Mouse (Mus musculus) stomach, postnatal 0 days (tissue): ENCODE data around the gene Pkp2. TPM values are rescaled to one million over a fixed set of nuclear protein-coding genes. Genes with fewer than 3 reads are reported as not detected.

Source experiments
- ATAC-seq: fragments of 200-750 bp; cut with Nextera tagmentation; 2 replicates; pipeline ENCODE4 v1.8.0; 2017; ENCODE audit not compliant: low FRiP score, low TSS enrichment
- DNase-seq: peaks from one replicate; pipeline ENCODE4 v3.0.0-alpha.2; 2016; ENCODE audit warnings: low spot score
- H3K27ac ChIP-seq: fragments of 300-500 bp; sonication (generic); replicated peaks from 2 replicates; pipeline ENCODE4 v1.5.1; 2014; ENCODE audit warnings: mild to moderate bottlenecking, control low read depth
- H3K27me3 ChIP-seq: fragments of 300-500 bp; sonication (generic); 2 replicates; pipeline ENCODE4 v1.6.1; 2014; ENCODE audit warnings: low read length; ENCODE audit not compliant: control insufficient read depth, insufficient read depth
- H3K36me3 ChIP-seq: fragments of 300-500 bp; sonication (generic); 2 replicates; pipeline ENCODE4 v1.6.1; 2014; ENCODE audit warnings: low read length, mixed read lengths; ENCODE audit not compliant: control insufficient read depth, insufficient read depth
- H3K4me1 ChIP-seq: fragments of 300-500 bp; sonication (generic); replicated peaks from 2 replicates; pipeline ENCODE4 v1.6.1; 2014; ENCODE audit warnings: antibody characterized with exemption; ENCODE audit not compliant: control insufficient read depth, insufficient read depth
- H3K4me2 ChIP-seq: fragments of 300-500 bp; sonication (generic); replicated peaks from 2 replicates; pipeline ENCODE4 v1.6.1; 2014; ENCODE audit warnings: low read depth, mild to moderate bottlenecking, control low read depth, moderate library complexity
- H3K4me3 ChIP-seq: fragments of 300-500 bp; sonication (generic); 2 replicates; pipeline ENCODE4 v1.5.1; 2014; ENCODE audit warnings: low read depth, low read length, control low read depth
- H3K9ac ChIP-seq: fragments of 300-500 bp; sonication (generic); 2 replicates; pipeline ENCODE4 v1.6.1; 2014; ENCODE audit warnings: mild to moderate bottlenecking, low read length, control low read depth, mixed read lengths
- H3K9me3 ChIP-seq: fragments of 300-500 bp; sonication (generic); 2 replicates; pipeline ENCODE4 v1.6.1; 2016; ENCODE audit warnings: low read length; ENCODE audit not compliant: control insufficient read depth
- CTCF ChIP-seq: IDR thresholded peaks from 2 replicates; pipeline ENCODE4 v1.5.1; 2016; ENCODE audit warnings: antibody characterized with exemption, low read depth, mild to moderate bottlenecking, moderate library complexity
- EP300 ChIP-seq: optimal IDR thresholded peaks from 2 replicates; pipeline ENCODE3; 2016; ENCODE audit warnings: antibody characterized with exemption
- WGBS: fragments of 180-500 bp; shearing (Covaris S2); extraction: QIAGEN DNeasy Blood & Tissue Kit; methylation state at CpG from one replicate; pipeline ENCODE4 v1.1.7; 2014; 5-methylcytosine and 5-hydroxymethylcytosine counted together
- polyA plus RNA-seq: library from polyadenylated mRNA; unstranded; fragments of >200 nt; fragmentation: Nextera tagmentation; extraction: Ambion mirVana; gene quantifications from 2 replicates; pipeline ENCODE4 v1.2.1, GENCODE M21; 2015

Gene Pkp2
- polyA plus RNA-seq, 1 experiment from 2014 or later, result 12.5 TPM

GRCm38 (mm10) chr16:16253326-16254074, 40.4 kb downstream of the Pkp2 start:
- no peaks in the 10 kb centered on the region for H3K4me1 ChIP-seq
- no peak overlapping the region for H3K4me2 ChIP-seq
- DNase-seq (no peak), ATAC-seq (no peak)
- H3K36me3 ChIP-seq, result no peaks in the 10 kb centered on the region
- H3K4me3 ChIP-seq, result no peak overlapping the region
- H3K27ac ChIP-seq, result no peak overlapping the region
- H3K9me3 ChIP-seq, result no peaks in the 10 kb centered on the region
- no peak for TF ChIP-seq CTCF
- TF ChIP-seq EP300, result no peak
- 40% methylated on average over 4 of the region's 4 CpGs for WGBS
- H3K9ac ChIP-seq, result no peak overlapping the region
- no peaks in the 10 kb centered on the region for H3K27me3 ChIP-seq

DNA sequence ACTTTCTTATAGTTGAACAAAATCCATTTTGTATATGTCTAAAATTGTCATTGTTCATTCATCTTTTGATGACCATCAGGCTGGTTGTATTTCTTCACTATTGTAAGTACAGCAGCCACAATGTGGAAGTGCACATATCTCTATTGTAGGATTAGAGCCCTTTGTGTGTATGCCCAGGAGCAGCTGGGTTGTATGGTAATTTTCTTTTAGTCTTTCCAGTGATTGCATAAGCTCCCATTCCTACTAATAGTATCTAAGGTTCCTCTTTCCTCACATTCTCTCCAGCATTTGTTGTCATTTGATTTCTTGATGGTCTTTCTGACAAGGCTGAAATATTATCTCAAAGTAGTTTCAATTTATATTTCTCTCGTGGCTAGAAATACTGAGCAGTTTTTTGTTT, 42.1 kb downstream of the Pkp2 start:
- H3K9ac ChIP-seq, result no peak overlapping the region
- 40% methylated on average over 1 of the region's 1 CpGs for WGBS
- no peak overlapping the region for H3K4me2 ChIP-seq
- no peaks in the 10 kb centered on the region for H3K36me3 ChIP-seq
- H3K4me3 ChIP-seq, result no peak overlapping the region
- ATAC-seq (no peak), DNase-seq (no peak)
- no peaks in the 10 kb centered on the region for H3K4me1 ChIP-seq
- no peaks in the 10 kb centered on the region for H3K27me3 ChIP-seq
- TF ChIP-seq CTCF (no peak), EP300 (no peak)
- H3K27ac ChIP-seq, result no peak overlapping the region
- H3K9me3 ChIP-seq, result no peaks in the 10 kb centered on the region

DNA sequence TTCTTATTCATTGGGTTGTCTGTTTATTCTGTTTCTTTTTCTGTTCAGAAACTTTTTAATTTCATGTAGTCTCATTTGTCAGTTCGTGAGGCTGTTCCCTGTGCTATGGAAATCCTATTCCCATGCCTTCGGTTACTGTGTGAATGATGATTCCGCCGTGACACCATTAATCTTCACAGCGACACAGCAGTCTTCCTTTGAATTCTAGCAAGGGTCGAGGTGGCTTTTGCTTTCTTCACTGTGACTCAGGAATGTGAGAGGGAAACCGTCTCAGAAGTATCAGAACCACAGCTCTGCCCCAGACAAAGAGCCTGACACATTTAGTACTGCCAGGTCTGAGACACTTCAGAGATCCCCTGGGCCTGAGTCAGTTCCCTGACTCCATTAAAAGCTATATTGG, 42.8 kb downstream of the Pkp2 start:
- H3K4me1 ChIP-seq, result no peaks in the 10 kb centered on the region
- DNase-seq (no peak), ATAC-seq (no peak)
- H3K9ac ChIP-seq, result no peak overlapping the region
- no peak overlapping the region for H3K4me2 ChIP-seq
- TF ChIP-seq EP300 (no peak), CTCF (no peak)
- H3K36me3 ChIP-seq, result no peaks in the 10 kb centered on the region
- 43% methylated on average over 7 of the region's 7 CpGs for WGBS
- no peak overlapping the region for H3K4me3 ChIP-seq
- H3K9me3 ChIP-seq, result no peaks in the 10 kb centered on the region
- no peak overlapping the region for H3K27ac ChIP-seq
- no peaks in the 10 kb centered on the region for H3K27me3 ChIP-seq

DNA sequence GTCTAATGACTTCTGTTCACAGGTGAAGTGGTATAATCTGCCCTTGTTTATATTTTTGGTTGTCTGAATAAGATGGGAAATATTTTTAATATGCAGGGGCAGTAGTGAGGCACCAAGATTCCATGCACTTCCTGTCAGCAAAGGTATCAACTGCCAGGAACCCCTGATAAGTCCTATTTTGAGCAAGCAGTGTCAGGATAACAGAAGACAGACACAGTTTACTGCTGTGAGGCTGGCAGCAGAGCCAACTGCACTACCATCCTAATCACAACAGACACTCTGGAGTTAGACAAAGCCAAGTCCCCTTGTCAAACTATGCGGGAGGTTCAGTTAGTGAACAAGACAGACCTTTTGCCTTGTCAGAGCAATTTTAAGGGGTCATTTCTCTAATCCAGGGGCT, 43.6 kb downstream of the Pkp2 start:
- ATAC-seq, result no peak
- Histone ChIP-seq H3K36me3 (no peaks in the 10 kb centered on the region), H3K9me3 (no peaks in the 10 kb centered on the region), H3K9ac (no peak overlapping the region), H3K27ac (no peak overlapping the region), H3K4me2 (no peak overlapping the region), H3K27me3 (no peaks in the 10 kb centered on the region), H3K4me3 (no peak overlapping the region), H3K4me1 (no peaks in the 10 kb centered on the region)
- 68% methylated on average over 1 of the region's 1 CpGs for WGBS
- TF ChIP-seq EP300 (no peak), CTCF (no peak)
- no peak for DNase-seq

DNA sequence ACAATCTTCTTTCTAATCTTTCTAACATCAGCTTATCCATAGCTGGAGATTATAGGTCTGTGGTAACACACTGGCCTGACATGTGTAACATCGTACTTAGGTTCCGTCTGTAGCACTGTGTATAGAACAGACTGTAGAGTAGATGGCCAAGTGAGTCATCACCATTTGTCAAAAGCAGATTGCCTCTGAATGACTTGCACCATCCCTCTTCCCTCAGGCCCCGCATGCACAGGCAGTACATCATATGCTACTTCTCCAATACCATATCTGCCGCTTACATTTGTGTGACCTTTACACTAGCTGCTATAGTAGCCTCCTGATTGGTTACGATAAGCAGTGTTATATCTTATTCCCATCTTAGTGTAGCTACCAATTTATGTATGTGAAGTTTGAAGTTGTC, 47.8 kb downstream of the Pkp2 start:
- no peaks in the 10 kb centered on the region for H3K36me3 ChIP-seq
- 64% methylated on average over 5 of the region's 5 CpGs for WGBS
- no peak overlapping the region for H3K4me3 ChIP-seq

GRCm38 (mm10) chr16:16261481-16261880, 48.4 kb downstream of the Pkp2 start:
- H3K27me3 ChIP-seq, result no peaks in the 10 kb centered on the region
- H3K9ac ChIP-seq, result no peak overlapping the region
- no peaks in the 10 kb centered on the region for H3K4me1 ChIP-seq
- no peak for ATAC-seq
- no peak overlapping the region for H3K4me3 ChIP-seq
- H3K27ac ChIP-seq, result no peak overlapping the region
- no peak overlapping the region for H3K4me2 ChIP-seq
- TF ChIP-seq CTCF, result no peak
- no peak for TF ChIP-seq EP300
- no peaks in the 10 kb centered on the region for H3K9me3 ChIP-seq
- no peaks in the 10 kb centered on the region for H3K36me3 ChIP-seq
- DNase-seq, result no peak
- WGBS, result 64% methylated on average over 6 of the region's 6 CpGs

More for the DNA sequence above, 47.8 kb downstream of the Pkp2 start:
- H3K9me3 ChIP-seq, result no peaks in the 10 kb centered on the region
- no peak for DNase-seq
- H3K9ac ChIP-seq, result no peak overlapping the region
- no peak for ATAC-seq
- no peak overlapping the region for H3K27ac ChIP-seq
- H3K27me3 ChIP-seq, result no peaks in the 10 kb centered on the region
- H3K4me1 ChIP-seq, result no peaks in the 10 kb centered on the region
- TF ChIP-seq EP300 (no peak), CTCF (no peak)
- no peak overlapping the region for H3K4me2 ChIP-seq
